Mouse (Mus musculus): Measurements from ENCODE around the gene Gm16181.

Gm16181 gene

DNA sequence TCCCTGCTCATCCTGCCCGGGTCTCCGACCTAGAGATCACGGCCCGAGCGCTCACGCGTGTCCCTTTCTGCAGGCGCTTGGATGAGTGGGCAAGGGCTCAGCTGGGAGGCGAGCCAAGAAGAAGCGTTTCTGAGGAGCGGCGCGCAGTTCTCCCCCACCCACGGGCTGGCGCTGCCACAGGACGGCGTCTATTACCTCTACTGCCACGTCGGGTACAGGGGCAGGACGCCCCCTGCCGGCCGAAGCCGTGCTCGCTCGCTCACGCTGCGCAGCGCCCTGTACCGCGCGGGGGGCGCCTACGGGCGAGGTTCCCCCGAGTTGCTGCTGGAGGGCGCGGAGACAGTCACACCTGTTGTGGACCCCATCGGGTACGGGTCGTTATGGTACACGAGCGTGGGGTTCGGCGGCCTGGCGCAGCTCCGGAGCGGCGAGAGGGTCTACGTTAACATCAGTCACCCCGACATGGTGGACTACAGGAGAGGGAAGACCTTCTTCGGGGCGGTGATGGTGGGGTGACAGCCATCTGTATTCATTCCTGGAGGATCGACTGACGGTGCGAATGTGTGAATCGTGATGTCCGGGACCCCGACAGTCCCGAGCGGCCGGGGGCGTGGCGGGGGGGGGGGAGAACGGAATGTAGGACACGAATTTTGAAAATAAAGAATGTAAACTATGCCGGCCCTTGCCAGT, 24.9 kb upstream of the Gm16181 start:
- peak; percentile 75 for DNase-seq (ENCODE audit: low read depth)

DNA sequence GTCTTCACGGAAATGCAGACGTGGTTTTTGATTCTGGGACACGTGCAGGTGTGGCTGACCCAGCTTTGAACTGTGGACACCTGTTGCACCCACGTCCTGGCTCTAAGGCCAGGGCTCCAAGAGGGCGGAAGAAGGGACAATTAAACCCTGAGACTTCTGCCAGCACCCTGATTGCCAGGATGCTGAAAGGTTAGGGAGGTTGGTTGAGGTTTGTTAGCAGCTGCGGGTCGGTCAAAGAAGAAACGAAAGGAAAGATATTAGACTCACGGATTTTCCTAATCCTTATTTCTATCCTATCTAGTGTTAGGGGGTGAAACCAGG, 24.4 kb upstream of the Gm16181 start:
- DNase-seq (ENCODE audit: low read depth): no peak

DNA sequence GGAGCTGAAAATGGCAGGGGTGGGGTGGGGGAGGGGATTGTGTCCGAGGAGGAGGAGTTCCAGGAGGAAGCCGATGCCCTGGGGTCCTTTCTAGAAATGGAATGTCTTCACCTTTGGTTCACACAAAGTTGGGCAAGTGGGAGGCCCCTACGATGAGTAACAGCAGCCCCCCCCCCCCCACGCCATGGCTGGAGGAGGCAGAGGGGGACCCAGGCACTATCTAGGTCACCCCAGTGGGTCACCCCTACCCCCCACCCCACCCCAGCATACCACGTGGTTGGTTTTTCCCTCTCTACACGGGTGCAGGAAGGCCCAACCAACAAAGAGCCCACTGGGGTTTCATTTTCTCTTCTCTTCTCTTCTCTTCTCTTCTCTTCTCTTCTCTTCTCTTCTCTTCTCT, 23.5 kb upstream of the Gm16181 start:
- DNase-seq (ENCODE audit: low read depth): peak; percentile 64

DNA sequence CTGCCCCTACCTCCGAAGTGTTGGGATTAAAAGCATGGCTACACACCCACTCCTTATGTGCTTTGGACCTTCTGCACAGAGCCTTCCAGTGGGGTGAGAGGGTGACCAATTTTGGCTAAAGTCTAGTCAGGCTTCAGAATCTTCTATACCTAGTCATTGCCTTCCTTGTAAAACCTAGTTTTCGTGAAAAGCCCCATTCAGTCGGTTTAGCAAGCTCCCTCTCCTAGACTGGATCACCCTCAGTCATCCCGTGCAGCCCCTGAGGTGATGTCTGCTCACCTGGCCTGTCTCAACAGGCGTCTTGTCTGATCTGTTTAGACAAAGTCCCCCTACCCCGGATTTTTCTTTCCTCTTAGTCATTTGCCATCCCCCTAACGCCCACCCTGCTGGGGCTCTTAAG, 22.6 kb upstream of the Gm16181 start:
- DNase-seq (ENCODE audit: low read depth): no peak

DNA sequence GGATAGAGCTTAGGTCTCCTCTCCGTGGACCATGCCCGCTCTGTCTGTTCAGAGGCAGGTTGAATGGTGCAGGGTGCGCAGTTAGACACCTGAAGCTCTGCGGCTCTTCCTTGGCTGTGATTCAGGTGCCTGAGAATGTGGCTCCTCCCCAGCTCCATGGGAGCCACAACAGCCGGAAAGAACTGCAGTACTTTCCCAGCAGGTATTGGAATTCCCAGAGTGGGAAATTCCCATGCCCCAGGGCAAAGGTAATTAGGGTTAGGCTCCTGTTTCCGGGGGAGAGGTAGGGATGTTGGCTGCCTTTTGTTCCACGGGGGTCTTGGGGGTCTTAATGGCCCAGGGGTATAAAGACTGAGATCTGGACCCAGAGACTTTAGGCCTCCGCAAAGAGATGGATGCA, 21.7 kb upstream of the Gm16181 start:
- DNase-seq (ENCODE audit: low read depth): no peak

- DNase-seq (ENCODE audit: low read depth): peak; percentile 99
These were observed 20.2 kb upstream of the Gm16181 start for GRCm38 (mm10) chr17:35200398-35200797.

GRCm38 (mm10) chr17:35201128-35201527, 19.5 kb upstream of the Gm16181 start:
- DNase-seq (ENCODE audit: low read depth): peak; percentile 58

DNA sequence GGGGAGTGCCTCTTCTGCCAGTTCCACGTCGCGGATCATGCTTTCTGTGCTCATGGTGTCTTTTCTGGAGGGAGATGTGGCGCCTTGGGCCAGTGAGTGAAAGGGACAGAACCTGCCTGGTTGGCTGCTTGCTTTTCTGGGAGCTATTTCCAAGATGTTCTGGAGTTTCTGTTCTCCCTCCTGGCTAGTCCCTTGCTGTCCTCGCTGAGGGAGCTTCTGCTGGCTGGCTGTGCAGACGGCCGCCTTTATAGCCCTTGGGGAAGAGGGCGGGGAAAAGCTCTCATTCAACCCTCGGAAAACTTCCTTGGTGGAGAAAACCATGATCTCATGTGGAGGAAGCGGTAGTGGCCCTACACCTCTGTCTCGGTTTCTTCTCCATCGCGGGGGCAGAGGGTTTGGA, 18.8 kb upstream of the Gm16181 start, which contains the start of gene Tnf:
Gene Tnf (minus strand): TSS at position 221 of the 400 bp plus-strand sequence.
- peak; percentile 93 for DNase-seq (ENCODE audit: low read depth)

DNA sequence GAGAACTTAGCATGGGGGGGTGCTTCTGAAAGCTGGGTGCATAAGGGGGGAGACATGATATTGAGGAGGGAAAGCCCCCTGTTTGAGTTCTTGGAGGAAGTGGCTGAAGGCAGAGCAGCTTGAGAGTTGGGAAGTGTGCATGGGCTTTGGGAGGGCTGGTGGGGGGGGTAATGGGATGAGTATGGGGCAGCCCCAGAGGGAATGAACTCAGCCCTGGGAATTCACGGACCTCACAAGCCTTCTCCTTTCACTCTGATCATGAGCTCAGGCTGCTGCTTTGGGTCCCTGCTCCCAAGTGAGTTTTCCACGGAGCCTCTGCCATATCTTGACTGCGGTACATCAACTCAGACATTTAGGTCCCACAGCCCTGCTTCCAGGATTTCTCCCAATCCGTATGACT, 18.2 kb upstream of the Gm16181 start:
- no peak for DNase-seq (ENCODE audit: low read depth)

GRCm38 (mm10) chr17:35204494-35205379, 15.9 kb upstream of the Gm16181 start, which contains the start of gene Lta:
TSS of gene Lta (minus strand) at chr17:35205351.
- no peak for DNase-seq (ENCODE audit: low read depth)

DNA sequence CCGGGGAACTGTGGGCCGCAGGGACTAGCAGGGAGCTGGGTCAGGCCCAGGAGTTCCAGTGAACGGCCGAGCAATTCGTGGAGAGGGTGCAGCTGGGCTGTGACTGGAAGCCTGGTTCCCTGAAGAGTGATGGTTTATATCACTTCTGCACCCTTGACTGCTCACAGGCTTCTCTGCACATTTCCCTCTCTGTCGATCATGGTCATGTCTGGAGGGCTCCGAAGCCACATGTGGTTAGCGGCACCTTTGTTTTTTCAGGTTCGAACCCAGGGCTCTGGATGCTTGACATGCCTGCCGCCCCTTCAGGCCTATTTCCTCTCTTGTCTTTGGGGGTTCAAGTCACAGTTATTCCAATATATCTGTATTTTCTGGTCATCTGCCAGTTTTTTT, 15.3 kb upstream of the Gm16181 start:
- no peak for DNase-seq (ENCODE audit: low read depth)

DNA sequence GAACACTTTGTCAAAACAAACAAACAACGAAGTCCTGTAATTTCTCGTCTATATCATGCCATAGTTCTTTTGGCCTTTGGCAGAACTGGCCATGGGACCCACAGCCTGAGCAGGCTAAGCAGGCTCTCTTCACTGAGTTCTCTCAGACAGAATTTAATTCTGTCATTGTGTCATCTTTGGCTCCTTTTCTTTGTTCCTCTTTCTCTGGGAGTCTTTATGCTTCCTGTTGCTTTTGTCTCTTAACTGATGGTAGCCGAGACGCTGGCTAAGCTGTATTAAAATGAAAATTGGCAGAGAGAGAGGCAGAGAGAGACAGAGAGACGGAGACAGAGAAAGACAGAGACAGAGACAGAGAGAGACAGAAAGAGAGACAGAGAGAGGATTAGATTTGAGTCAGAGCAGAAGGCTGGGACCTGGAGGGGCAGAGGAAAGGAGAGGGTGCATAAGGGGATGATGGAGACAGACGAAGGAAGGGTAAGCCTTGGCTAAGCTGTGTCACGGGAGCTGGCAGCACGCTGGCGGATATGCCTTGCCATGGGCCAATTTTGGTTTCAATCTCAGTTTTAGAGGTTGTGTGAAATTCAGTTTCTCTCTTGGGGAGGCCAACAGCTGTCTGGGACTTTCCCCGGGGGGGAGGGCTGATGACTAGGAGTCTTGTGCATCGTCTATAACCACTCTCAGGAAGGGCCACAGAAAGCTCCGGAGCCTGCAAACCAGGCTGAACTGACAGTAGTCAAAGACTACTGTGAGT, 10.7 kb upstream of the Gm16181 start:
- no peak for DNase-seq (ENCODE audit: low read depth)

DNA sequence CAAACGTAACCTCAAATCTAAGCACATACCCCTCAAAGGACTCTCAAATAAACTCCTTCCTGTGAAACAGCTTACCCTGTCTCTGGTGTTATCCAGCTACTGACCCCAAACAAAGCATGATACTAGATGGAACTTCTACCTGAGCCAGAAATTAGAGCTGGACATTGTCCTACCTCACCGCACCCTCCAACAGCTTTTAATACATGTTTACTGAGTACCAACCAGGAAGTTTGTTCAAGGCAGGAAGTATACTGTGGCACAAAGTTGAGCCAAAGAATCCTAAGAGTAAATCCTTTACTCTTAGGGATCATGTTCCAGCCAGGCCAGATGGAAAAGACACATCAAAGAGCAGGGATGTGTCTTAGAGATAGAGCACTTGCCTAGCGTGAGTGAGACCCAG, 10.0 kb upstream of the Gm16181 start:
- no peak for DNase-seq (ENCODE audit: low read depth)

DNA sequence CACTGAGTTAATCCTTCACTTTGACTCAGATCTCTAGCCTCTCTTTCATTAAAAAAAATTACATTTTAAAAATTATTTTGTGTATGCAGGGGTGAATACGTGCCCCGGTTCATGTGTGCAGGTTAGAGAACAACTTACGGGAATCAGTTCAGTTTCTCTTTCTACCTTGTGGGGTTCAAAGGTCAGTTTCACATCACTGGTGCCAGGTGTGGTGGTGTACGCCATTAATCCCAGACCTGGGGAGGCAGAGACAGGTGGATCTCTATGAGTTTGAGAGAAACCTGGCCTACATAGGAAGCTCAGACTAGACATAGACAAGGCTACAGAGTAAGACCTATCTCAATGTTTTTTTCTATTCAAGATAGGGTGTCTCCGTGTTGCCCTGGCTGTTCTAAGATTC, 7.6 kb upstream of the Gm16181 start:
- no peak for DNase-seq (ENCODE audit: low read depth)

DNA sequence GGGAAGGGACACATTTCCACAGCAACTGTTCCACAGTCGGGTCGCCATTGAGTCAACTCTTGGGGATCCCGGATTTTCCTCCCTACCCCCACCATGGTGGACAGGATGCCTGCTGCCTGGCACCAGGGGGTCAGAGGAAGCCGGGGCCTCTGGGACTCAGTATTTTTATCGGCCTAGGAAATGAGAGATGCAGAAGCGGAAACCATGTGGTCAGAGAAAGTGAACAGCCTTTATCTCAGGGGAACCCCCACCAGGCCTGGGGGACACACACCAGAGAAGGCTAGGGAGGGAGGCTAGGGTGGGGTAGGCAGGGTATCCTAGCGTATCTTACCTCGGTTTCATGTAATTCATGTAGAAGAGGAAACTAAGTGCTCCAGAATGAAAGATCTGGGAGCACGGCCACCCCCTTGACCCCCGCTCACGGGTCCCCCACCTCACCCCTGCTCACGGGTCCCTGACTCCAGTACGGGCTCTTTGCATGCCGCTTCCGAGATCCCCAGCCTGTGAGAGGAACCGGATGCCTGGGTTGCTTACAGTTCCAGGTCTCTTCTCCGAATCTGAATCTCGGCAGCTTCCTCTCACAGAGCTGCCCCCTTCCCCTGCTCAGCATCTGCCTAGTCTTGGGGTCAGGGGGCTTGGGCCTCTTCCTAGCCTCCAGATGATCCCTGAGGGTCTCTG, 2.0 kb upstream of the Gm16181 start:
- peak; percentile 94 for DNase-seq (ENCODE audit: low read depth)

- peak; percentile 88 for DNase-seq (ENCODE audit: low read depth)
These were observed 1.0 kb upstream of the Gm16181 start for GRCm38 (mm10) chr17:35219601-35220041.

DNA sequence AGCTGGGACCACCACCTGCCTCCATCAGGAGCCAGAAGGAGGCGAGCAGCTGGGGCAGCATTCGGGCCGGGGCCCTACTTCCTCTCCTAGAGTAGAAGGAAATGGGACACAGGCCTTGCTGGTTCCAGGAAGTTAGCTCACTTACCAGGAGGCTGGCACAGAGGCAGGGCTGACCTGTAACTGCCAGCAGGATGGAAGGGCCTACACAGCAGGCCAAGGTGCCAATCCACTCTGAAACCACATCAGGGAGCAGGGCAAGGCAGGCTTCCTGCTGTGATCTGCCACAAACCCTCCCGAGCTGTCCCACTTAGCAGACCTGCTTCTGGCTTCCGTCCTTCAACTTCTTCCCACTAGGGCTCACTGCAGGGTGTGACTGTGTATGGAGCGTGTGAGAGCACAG, 1.7 kb downstream of the Gm16181 start:
- peak; percentile 96 for DNase-seq (ENCODE audit: low read depth)

DNA sequence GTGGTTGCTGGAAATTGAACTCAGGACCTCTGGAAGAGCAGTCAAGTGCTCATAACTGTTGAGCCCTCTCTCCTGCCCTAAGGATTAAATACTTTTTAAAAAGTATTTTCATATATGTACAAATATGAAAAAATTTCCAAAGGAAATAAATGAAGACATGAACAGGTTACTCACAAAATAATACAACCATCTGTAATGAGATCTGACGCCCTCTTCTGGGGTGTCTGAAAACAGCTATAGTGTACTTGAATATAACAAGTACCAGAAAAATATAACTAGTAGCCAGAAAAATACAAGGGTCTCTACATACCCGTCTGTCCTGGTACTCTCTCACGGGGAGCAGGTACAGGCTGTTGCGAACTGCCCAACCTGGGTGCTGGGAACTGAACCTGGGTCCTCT, 4.0 kb downstream of the Gm16181 start:
- peak; percentile 40 for DNase-seq (ENCODE audit: low read depth)

- no peak for DNase-seq (ENCODE audit: low read depth)
These were observed 4.8 kb downstream of the Gm16181 start for GRCm38 (mm10) chr17:35225456-35225855.

DNA sequence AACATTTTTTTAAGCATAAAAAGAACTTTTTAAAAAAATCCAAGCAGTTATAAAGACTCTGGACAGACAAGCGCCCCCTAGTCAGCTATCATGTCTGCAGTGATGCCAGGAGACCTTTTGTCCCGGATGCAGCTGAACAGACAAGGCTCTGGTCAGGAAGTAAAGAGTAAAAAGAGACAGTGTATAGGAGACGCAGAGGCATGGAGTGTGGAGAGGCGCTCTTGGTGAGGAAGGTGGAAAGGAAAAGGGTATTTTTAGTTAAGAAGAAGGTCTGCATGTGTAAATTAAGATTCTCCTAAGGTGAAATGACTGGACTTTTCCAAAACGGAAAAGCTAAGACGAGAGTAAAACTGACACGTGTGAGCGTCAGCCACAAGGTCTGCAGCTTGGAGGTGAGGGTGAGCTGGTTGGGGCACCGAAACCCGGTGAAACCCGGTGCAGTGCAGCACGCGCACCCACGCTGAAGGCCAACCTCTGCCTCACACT, 6.0 kb downstream of the Gm16181 start:
- DNase-seq (ENCODE audit: low read depth): peak; percentile 61

GRCm38 (mm10) chr17:35231022-35231421, 10.4 kb downstream of the Gm16181 start:
- DNase-seq (ENCODE audit: low read depth): peak; percentile 72

DNA sequence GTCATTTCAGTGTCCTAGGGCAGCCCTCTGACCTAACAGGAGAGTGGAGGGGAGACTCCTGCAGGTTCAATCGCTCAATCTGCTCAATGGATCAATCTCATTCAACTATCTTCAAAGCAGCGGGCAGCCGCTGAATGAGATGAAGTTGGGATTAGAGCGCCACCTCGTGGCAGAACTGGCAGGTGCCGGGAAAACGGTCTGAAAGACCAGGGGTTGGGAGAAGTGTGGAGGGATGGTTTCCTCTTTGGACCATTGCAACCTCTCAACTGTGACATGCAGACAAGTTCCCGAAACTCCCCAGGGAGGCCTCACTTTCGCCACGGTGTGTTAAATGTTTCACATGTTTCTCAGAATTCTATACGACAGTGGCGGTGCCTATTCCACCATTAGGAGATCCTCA, 11.4 kb downstream of the Gm16181 start:
- peak; percentile 86 for DNase-seq (ENCODE audit: low read depth)

All from 416B (cell line).